Mouse (Mus musculus): ENCODE results near the gene Pccb.

Pccb gene

GRCm38 (mm10) chr9:101034448-101035098 is at the start of gene Pccb:
Gene Pccb (minus strand): TSS chr9:101034898.
- in situ Hi-C loops (cut with MseI, MboI), result no loop called here

DNA sequence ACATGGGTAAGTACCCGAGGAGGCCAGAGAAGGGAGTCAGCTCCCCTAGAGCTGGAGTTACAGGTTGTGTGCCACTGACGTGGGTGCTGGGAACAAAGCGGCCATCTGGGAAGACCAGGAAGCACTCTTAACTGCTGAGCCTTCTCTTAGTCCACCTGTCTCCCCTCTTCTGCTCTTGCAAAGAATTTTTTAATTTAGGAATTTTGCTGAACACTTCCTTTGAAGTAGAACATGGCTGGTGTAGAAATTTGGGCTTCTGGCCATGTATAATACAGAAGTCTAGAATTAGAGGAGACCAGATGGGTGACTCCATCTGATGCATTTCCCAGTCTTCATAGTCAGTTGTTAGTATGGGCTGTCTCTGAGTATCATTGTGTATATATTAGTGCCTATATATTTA is 49.0 kb upstream of the Pccb start:
- in situ Hi-C loops (cut with MseI, MboI), result no loop called here

DNA sequence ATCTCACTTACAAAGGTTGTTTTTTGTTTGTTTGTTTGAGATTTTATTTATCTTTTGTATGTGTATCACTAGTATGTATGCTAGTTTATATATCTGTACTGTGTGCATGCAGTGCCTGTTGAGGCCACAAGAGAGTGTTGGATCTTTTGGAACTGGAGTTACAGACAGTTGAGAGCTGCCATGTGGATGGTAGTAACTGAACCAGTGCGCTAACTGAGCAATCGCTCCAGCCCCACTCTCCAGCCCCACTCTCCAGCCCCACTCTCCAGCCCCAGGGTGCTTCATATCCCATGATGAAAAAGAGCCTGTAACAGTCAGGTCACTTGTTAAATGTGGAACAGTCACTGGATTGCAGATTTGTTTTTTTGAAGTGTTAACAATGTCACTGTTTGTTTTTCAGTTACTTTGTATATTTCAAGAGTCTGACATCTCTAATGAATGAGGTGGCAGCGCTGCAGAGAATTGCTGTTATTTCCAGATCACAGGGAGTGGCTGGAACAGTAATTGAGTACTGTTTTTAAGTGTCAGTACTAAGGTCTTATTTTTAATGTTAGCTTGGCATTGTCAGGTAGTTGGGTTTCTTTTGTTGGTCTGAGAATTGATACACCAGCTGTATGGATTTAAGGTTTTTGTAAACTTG is 45.5 kb upstream of the Pccb start:
- in situ Hi-C loops (cut with MseI, MboI), result no loop called here

DNA sequence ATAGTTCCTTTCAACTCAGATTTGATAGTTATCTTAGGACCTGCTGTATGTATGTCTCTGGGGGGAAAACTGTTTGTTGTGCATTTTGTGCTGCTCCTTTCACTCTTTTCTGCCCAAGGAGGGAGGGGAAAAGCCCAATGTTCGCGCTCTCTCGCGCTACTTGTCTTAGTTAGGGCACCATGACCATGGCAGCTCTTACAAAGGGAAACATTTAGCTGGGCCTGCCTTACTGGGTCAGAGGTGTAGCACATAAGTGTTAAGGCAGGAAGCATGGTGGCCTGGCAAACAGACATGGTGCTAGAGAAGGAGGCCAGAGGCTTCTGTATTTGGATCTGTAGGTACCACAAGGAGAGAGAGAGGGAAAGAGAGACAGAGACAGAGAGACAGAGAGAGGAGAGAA is 43.9 kb upstream of the Pccb start:
- in situ Hi-C loops (cut with MseI, MboI), result no loop called here

- in situ Hi-C loops (cut with MseI, MboI), result no loop called here
These were observed 42.8 kb upstream of the Pccb start for GRCm38 (mm10) chr9:101077486-101077885.

DNA sequence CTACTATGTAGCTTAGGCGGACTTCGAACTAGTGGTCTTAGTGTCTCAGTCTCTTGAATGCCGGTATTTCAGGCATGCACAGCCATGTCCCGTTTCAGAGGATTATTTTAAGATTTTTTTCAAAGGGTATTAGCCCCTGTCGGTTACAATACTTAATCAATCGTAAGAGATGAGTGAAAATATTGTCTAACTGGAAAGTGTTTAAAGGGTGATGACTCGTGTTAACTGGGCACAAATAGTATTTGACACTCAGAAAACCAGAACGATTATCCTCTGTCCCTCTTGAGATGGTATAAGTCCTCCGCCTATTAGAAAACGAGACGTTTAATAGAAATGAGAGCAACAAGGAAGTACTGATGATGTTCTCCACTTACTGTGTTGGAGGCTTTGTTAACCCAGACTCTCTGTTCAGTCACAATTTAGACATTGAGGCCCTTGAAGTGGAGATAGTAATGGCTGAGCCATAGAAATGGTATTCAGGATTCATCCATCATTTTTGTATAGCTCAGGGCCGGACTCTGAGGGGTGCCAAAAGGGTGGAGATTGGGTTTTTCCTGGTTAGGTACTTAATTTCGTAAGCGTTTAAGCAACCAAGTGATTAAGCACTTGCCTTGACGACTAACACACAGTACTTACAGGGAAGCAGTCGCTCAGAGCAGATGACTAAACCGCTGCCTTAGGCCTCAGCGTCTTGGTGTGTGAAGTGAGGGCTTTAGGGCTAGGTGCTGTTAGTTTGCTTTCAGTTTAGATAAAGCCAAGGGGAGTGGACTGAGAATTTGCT is 41.6 kb upstream of the Pccb start:
- in situ Hi-C loops (cut with MseI, MboI), result no loop called here

- in situ Hi-C loops (cut with MseI, MboI), result no loop called here
These were observed 41.0 kb upstream of the Pccb start for GRCm38 (mm10) chr9:101075694-101076093.

GRCm38 (mm10) chr9:101075091-101075581 is 40.4 kb upstream of the Pccb start:
- in situ Hi-C loops (cut with MseI, MboI), result no loop called here

DNA sequence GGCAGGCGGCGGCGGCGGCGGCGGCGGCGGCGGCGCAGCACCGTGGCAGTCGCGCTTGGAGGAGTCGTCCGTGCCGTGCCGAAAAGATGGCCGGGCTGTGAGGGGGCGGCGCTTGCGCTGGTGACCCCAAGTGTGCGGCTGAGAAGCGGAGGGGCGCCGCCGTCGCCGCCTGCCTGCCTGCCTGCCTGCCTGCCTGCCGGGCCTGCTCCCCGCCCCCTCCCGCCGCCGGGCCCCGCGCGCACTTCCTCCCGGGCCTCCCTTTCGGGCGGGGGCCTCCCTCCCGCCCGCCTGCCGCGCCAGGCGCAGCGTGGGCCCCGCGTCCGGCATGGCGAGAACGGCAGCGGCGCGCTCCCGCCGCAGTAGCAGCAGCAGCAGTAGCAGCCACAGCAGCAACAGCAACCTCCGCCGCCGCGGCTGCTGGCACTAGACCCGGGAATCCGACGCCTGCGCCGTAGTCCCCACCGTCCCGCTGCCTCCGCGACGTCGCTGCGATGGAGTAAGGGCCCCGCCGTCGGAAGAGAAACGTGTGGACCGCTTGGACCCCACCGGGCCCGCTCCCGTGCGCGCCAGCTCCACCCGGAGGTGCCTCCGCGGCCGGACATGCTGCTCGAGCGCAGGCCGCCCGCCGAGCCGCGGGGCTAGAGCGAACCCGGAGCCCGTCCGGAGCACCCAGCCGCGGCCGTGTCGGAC is 39.8 kb upstream of the Pccb start:
- in situ Hi-C loops (cut with MseI, MboI), result no loop called here

- in situ Hi-C loops (cut with MseI, MboI), result no loop called here
These were observed 39.3 kb upstream of the Pccb start, which contains the start of gene Msl2 for GRCm38 (mm10) chr9:101073987-101074331. Gene Msl2 (plus strand): TSS chr9:101074101.

DNA sequence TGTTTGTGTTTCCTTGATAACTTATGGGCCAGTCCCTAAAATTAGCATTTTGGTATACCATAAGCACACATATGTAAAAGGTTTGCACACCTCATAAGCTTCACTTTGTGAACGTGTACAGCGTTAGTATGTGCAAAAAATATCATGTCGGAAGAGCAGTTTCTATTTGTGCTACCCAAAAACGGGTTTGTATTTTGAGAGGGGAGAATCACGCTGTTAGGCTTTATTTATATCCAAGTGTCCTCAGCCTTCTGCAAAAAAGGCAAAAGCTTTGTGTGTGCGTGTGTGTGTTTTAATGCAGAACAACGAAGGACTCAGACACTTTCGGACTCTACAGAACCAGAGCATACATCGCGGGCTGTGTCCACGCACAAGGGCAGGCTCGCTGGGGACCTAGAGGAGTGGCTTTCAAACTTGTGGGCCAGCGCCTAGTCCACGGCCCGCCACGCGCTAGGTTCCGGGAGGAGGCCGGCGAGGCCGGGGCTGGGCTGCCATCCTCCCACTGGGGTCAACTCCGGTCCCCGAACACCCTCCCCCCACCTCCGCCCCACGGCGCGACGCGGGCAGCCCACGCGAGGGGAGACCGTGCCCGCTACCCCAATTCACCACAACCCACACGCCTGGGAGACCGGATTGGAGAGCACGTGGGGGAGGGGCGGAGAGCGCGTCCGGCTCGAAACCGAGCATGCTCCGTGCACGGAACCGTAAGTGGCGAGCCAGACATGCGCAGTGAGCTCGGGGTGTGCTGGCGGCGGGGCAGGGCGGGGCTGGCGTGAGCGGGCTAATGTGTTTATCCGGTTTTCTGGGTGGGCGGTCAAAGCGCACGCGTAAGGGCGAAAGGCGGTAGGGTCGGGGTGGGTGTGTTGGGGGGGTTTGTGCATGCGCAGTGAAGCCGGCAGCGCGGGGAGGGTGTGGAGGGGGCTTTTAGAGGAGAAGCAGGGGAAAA is 38.6 kb upstream of the Pccb start:
- in situ Hi-C loops (cut with MseI, MboI), result no loop called here

DNA sequence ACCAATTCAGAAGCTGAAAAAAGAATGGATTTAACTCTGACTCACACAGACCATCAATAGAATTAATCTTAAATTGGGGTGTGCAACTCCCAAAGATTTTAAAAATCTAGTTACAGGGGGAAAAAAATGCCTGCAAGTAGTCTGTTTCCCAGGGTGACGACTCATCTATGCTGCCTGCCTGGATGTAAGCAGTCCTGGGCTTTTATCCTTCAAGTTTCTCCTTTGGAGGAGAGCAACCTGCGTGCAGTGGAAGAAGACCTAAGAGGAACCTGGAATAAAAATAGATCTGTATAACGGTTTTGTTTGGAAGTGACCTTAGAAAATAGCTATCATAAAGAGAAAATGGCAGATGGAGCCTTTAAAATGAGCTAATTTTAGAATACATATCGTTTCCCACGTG is 37.8 kb upstream of the Pccb start:
- in situ Hi-C loops (cut with MseI, MboI), result no loop called here

- in situ Hi-C loops (cut with MseI, MboI), result no loop called here
These were observed 35.1 kb upstream of the Pccb start for GRCm38 (mm10) chr9:101069781-101070180.

GRCm38 (mm10) chr9:101065076-101065602 is 30.4 kb upstream of the Pccb start:
- in situ Hi-C loops (cut with MseI, MboI), result no loop called here

DNA sequence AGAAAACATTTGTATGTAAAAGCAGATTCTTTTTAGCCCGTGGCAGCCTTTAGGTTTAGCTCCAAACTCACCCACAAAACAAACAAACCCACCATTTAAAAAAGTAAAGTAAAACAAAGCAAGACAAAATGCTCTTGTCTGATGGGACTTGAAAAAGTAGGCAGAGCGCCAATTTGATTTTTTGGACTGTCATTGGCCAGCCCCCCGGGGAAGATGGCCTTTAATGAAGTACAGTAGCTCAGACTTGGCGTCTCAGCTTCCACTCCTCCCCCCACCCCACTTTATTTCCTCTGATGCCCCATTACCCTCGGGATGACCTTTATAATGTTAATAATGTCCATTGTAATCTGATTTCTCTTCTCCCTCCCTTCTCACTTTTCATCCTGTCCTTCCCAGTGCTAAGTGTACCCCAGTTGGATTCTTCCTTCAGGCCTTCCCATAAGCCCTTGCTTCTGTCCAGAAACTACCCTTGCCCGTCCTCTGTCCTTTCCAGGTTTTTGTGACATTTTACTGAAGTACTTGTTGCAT is 27.6 kb upstream of the Pccb start:
- in situ Hi-C loops (cut with MseI, MboI), result no loop called here

DNA sequence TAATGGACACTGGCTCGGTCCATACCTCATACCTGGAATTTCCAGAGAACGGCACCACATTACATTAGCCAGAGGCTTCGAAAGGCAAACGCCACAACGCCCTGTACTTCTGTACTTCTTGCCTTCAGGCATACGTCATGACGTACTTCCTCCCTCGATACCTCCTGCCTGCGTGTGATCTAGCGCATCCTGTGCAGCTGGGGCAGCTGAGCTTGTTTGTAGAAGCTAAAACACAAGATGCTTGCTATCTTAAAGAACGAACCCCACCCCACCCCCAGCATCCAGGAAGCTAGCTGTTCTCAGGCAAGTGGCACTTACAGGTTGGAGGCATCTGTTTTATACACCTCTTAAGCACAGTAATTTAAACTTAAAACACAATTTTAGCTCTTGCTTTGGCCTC is 26.3 kb upstream of the Pccb start:
- in situ Hi-C loops (cut with MseI, MboI), result no loop called here

DNA sequence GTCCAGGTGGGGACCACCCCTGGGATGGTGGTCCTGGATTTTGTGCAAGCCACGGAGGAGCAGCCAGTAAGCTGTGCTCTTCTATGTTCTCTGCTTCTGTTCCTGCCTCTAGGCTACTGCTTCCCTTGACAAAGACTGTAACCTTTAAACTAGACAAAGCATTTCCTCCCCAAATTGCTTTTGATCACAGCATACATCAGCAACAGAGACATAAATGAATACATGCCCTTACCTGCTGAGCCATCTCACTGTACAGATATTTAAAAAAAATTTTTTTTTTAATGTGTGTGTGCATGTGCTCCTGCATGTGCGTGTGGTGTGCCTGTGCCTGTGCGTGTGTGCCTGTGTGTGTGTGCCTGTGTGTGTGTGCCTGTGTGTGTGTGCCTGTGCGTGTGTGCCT is 22.5 kb upstream of the Pccb start:
- in situ Hi-C loops (cut with MseI, MboI), result no loop called here

- in situ Hi-C loops (cut with MseI, MboI), result no loop called here
These were observed 18.6 kb upstream of the Pccb start for GRCm38 (mm10) chr9:101053279-101053678.

GRCm38 (mm10) chr9:101052691-101053090 is 18.0 kb upstream of the Pccb start:
- in situ Hi-C loops (cut with MseI, MboI), result no loop called here

GRCm38 (mm10) chr9:101052007-101052406 is 17.3 kb upstream of the Pccb start:
- in situ Hi-C loops (cut with MseI, MboI), result no loop called here

Data from mouse trophoblast stem cell (cell line).